Mouse (Mus musculus): ENCODE measurements around the gene Ago3.

The Ago3 gene

DNA sequence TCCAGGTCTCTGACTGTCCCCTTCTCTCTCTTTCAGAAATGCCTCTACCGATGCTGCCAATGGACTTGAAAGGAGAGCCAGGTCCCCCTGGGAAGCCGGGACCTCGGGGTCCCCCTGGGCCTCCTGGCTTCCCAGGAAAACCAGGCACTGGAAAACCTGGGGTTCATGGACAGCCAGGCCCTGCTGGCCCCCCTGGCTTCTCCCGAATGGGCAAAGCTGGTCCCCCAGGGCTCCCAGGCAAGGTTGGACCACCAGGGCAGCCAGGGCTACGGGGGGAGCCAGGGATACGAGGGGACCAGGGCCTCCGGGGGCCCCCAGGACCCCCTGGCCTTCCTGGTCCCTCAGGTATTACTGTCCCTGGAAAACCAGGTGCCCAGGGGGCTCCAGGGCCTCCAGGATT, 119.0 kb downstream of the Ago3 start:
- in situ Hi-C loops (cut with MseI, MboI), result no loop called here

- in situ Hi-C loops (cut with MseI, MboI), result loop anchor here (5.0 to 10.0 kb wide), 2 partner anchors 38 to 85 kb away; no protein-coding TSS in a partner anchor
These were observed 119.4 kb downstream of the Ago3 start for GRCm38 (mm10) chr4:126309922-126310309.

GRCm38 (mm10) chr4:126309211-126309921, 120.0 kb downstream of the Ago3 start:
- in situ Hi-C loops (cut with MseI, MboI), result loop anchor here (5.0 to 10.0 kb wide), 2 partner anchors 37 to 85 kb away; no protein-coding TSS in a partner anchor

- in situ Hi-C loops (cut with MseI, MboI), result loop anchor here (5.0 to 10.0 kb wide), 2 partner anchors 35 to 82 kb away; no protein-coding TSS in a partner anchor
These were observed 122.5 kb downstream of the Ago3 start for GRCm38 (mm10) chr4:126306827-126307226.

DNA sequence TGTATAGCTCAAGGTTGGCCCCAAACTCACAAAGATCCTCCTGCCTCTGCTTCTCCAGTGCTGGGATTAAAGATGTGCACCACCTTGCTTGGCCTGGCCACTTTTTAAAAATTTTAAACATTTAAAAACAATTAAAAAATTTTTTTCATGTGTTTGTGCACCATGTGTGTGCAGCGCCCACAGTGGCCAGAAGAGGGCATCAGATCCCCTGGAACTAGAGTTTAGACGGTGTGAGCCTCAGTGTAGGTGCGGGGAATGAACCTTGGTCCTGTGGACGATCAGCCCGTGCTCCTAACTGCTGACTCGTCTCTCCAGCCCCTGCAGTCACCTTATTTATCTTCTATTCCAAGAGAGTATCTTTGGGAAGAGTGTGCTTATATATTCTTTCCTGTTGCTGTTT, 123.3 kb downstream of the Ago3 start:
- in situ Hi-C loops (cut with MseI, MboI), result loop anchor here (5.0 to 10.0 kb wide), 2 partner anchors 34 to 81 kb away; no protein-coding TSS in a partner anchor

DNA sequence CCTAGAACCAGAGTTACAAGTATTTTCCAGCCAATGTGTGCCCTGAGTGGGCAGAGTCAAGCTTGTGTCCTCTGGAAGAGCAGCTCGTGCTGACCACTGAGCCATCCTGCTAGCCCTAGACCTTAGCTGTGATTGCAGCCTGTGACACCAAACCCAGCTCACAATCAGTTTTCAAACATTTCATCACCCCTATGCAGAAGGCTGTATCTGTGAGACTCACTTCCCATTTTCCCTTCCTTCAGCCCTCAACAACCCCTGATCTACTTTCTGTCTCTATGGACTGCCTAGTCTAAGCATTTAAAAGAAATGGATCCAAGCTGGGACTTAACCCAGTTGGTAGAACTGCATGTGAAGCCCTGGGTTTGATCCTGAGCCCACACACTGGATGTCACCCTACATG, 123.9 kb downstream of the Ago3 start:
- in situ Hi-C loops (cut with MseI, MboI), result loop anchor here (5.0 to 10.0 kb wide), 2 partner anchors 33 to 81 kb away; no protein-coding TSS in a partner anchor

DNA sequence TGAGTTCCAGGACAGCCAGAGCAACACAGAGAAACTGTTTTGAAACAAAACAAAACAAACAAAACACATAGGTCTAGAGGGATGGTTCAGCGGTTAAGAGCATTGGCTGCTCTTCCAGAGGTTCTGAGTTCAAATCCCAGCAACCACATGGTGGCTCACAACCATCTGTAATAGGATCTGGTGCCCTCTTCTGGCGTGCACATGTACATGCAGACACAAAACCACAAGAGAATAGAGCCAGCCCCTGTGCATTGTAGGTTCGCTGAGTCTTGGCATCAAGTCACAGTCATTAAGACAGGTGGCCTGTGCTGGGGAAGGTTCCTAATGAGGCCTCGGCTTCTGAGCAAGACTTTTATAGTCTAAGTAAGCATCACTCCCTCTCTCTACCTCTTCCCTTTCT, 125.5 kb downstream of the Ago3 start:
- in situ Hi-C loops (cut with MseI, MboI), result loop anchor here (10.0 kb wide), 1 partner anchor 79 kb away; no protein-coding TSS in a partner anchor

DNA sequence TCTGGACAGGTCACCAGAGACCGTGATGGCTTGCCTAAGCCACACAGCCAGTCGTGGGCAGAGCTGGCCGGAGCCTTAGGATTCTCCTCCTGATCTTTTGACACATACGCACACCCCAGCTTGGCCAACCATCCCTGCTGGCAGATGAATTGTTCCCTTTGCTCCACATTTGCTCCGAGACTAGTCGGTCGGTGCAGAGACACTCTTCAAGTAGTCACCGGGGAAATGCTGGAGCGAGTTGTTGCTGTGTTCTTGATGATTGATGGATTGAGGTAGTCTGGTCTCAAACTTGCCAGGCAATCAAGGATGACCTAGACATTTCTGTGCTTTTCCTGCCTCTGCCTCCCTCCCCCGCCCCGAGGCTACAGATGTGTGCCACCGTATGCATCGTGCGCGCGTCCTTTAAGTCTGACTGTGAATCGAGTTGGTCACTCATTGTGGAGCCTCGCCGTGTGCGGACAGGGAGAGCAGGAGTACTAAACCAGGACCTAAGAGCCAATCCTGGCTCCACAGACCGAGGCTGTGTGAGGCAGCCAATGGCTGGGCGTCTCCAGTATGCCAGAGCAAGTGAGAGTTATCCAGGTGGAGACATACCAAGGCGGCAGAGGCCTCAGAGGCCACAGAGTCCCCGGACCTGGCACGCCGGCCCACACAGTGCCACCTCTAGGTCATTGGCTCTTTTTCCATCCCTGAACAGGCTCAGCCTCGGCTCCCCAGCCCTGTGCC, 127.6 kb downstream of the Ago3 start:
- in situ Hi-C loops (cut with MseI, MboI), result loop anchor here (10.0 kb wide), 1 partner anchor 77 kb away; no protein-coding TSS in a partner anchor

GRCm38 (mm10) chr4:126300916-126301583, 128.3 kb downstream of the Ago3 start:
- in situ Hi-C loops (cut with MseI, MboI), result loop anchor here (10.0 kb wide), 1 partner anchor 76 kb away; no protein-coding TSS in a partner anchor

GRCm38 (mm10) chr4:126296617-126297101, 132.7 kb downstream of the Ago3 start:
- in situ Hi-C loops (cut with MseI, MboI), result no loop called here

DNA sequence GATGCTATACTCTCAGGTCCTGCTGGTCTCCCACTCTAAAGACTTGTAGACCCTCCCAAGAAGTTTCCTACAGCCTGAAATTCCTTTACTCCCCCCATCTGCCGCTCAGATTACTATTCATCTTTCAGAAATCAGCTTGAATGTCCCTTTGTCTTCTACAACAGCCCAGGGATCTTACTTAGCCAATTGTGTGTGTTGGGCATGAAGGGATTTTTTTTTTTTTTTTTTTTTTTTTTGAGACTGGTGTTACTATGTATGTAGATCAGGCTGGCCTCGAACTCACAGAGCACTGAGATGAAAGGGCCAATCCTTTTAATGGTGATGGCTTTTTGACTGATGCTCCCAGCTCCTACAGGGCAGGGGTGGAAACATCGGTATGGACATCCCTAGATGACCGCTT, 133.4 kb downstream of the Ago3 start:
- in situ Hi-C loops (cut with MseI, MboI), result no loop called here

GRCm38 (mm10) chr4:126295152-126295551, 134.2 kb downstream of the Ago3 start:
- in situ Hi-C loops (cut with MseI, MboI), result no loop called here

DNA sequence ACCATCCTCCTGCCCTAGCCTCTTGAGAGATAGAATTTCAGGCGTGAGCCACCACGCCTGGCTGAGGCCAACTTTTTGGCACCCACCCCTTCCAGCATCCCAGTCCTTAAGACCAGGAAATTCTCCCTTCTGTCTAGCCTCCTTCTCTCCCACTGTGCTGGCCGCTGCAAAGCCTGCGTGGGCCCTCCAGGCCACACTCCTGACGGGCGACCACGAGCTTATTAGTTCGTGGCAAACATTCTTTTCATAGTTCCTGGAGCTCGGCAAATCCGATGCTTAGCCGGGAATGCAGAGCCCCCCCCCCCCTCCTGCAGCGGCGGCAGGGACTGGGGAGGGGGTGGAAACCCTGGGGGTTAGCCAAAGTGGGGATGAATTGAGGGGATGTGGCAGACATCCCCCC, 138.2 kb downstream of the Ago3 start:
- in situ Hi-C loops (cut with MseI, MboI), result no loop called here

- in situ Hi-C loops (cut with MseI, MboI), result no loop called here
These were observed 139.0 kb downstream of the Ago3 start for GRCm38 (mm10) chr4:126290314-126290713.

GRCm38 (mm10) chr4:126288085-126288666, 141.2 kb downstream of the Ago3 start:
- in situ Hi-C loops (cut with MseI, MboI), result no loop called here

- in situ Hi-C loops (cut with MseI, MboI), result no loop called here
These were observed 141.9 kb downstream of the Ago3 start for GRCm38 (mm10) chr4:126287302-126287995.

DNA sequence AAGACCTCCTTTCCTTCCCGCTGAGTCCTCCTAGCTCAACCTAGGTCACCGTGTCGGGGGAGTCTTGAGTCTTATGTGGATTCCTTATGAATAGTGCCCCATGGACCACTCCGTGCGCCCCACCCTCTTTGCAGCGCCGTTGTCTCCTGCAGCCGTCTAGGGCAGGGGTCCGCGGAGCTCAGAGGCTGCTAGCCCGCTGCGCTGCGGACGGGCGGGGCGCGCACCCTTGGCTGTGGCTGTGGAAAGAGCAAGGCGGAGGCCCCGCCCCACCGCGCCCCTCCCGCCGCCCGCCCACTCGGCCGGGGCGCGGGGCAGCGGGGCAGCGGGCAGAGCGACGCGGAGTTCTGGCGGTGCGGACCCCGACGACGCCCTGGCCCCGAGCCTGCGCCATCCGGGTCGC, 142.9 kb downstream of the Ago3 start, which contains the start of gene Col8a2:
TSS of gene Col8a2 (plus strand) at position 302 of the 400 bp plus-strand sequence.
- in situ Hi-C loops (cut with MseI, MboI), result no loop called here

GRCm38 (mm10) chr4:126283582-126283981, 145.8 kb downstream of the Ago3 start:
- in situ Hi-C loops (cut with MseI, MboI), result no loop called here

DNA sequence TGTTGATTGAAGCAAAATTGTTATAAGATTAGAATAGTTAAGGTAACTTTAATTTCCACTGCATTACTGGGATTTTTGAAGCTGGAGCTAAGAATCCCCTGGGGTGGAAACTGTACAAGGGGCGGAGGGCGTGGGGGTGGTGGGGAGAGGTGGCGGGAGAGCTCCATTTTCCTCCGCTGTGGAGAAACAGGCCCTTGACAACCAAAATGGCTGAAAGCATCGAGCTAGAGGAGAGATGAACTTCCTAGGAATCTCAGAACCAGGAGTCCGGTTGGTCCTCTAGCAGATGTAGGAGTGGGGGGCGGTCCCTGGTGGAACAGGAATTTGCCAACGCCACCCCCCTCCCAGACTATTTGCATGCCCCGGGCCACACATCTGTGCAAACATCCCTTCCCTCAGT, 147.7 kb downstream of the Ago3 start:
- in situ Hi-C loops (cut with MseI, MboI), result no loop called here

Data from mouse trophoblast stem cell (cell line).